Mouse (Mus musculus) liver, adult (tissue): ENCODE data around the gene Cyp3a44.
"Not testable (repeated sequence)": the region's sequence is repeated elsewhere in the genome, so short reads cannot be mapped to it uniquely, and the experiment has no call there.

ENCODE experiments used
- GATA4 ChIP-seq: IDR thresholded peaks from 2 replicates; pipeline ENCODE4 v1.6.1; 2014; ENCODE audit warnings: mild to moderate bottlenecking, low read length; ENCODE audit not compliant: insufficient replicate concordance

The Cyp3a44 gene

GRCm38 (mm10) chr5:145805796-145806195 lies at the start of gene Cyp3a44:
Gene Cyp3a44 (minus strand): TSS chr5:145805874.
- not testable (repeated sequence) for TF ChIP-seq GATA4

- peak; percentile 78; the same call in 1 of the 2 replicates for TF ChIP-seq GATA4
Observed at GRCm38 (mm10) chr5:145800229-145800628, 5.4 kb downstream of the Cyp3a44 start.

GRCm38 (mm10) chr5:145737512-145737911 lies 68.2 kb downstream of the Cyp3a44 start:
- peak; percentile 78 for TF ChIP-seq GATA4
